Mouse (Mus musculus) forebrain, embryonic 11.5 days (tissue): ENCODE data around the gene Eps8l2. TPM values are rescaled to one million over a fixed set of nuclear protein-coding genes. Genes with fewer than 3 reads are reported as not detected.

Experiments used
- ATAC-seq: fragments of 200-750 bp; cut with Nextera tagmentation; replicated peaks from 2 replicates; pipeline ENCODE4 v1.8.0; 2017; ENCODE audit warnings: moderate TSS enrichment; ENCODE audit not compliant: low FRiP score
- DNase-seq: peaks from one replicate; pipeline ENCODE4 v3.0.0-alpha.2; 2017; ENCODE audit warnings: low spot score
- H3K27ac ChIP-seq: fragments of 300-500 bp; sonication (generic); 2 replicates; pipeline ENCODE4 v1.5.1; 2014; ENCODE audit warnings: low read depth, low read length
- H3K27me3 ChIP-seq: fragments of 300-500 bp; sonication (generic); 2 replicates; pipeline ENCODE4 v1.6.1; 2014; ENCODE audit warnings: mild to moderate bottlenecking, low read length, mixed read lengths; ENCODE audit not compliant: control insufficient read depth, insufficient read depth
- H3K36me3 ChIP-seq: fragments of 300-500 bp; sonication (generic); 2 replicates; pipeline ENCODE4 v1.6.1; 2014; ENCODE audit warnings: mild to moderate bottlenecking, low read length, moderate library complexity, mixed read lengths; ENCODE audit not compliant: control insufficient read depth, insufficient read depth
- H3K4me1 ChIP-seq: fragments of 300-500 bp; sonication (generic); replicated peaks from 2 replicates; pipeline ENCODE4 v1.6.1; 2014; ENCODE audit warnings: low read length, mixed read lengths; ENCODE audit not compliant: control insufficient read depth, insufficient read depth
- H3K4me2 ChIP-seq: fragments of 300-500 bp; sonication (generic); 2 replicates; pipeline ENCODE4 v1.6.1; 2014; ENCODE audit warnings: low read depth, mild to moderate bottlenecking, low read length, moderate library complexity, mixed read lengths; ENCODE audit not compliant: severe bottlenecking
- H3K4me3 ChIP-seq: fragments of 300-500 bp; sonication (generic); 2 replicates; pipeline ENCODE4 v1.5.1; 2014; ENCODE audit warnings: low read depth, low read length
- H3K9ac ChIP-seq: fragments of 300-500 bp; sonication (generic); 2 replicates; pipeline ENCODE4 v1.6.1; 2014; ENCODE audit warnings: low read length
- H3K9me3 ChIP-seq: fragments of 300-500 bp; sonication (generic); 2 replicates; pipeline ENCODE4 v1.6.1; 2016; ENCODE audit warnings: low read length, mixed read lengths; ENCODE audit not compliant: control insufficient read depth
- WGBS: fragments of 180-500 bp; shearing (Covaris S2); extraction: QIAGEN DNeasy Blood & Tissue Kit; methylation state at CpG from one replicate; pipeline ENCODE4 v1.1.7; 2014; 5-methylcytosine and 5-hydroxymethylcytosine counted together
- polyA plus RNA-seq: library from polyadenylated mRNA; unstranded; fragments of >200 nt; fragmentation: Nextera tagmentation; extraction: Ambion mirVana; gene quantifications from 2 replicates; pipeline ENCODE4 v1.2.1, GENCODE M21; 2014

Gene Eps8l2
- 2.5 and 3.3 TPM in 2 replicates for polyA plus RNA-seq

DNA sequence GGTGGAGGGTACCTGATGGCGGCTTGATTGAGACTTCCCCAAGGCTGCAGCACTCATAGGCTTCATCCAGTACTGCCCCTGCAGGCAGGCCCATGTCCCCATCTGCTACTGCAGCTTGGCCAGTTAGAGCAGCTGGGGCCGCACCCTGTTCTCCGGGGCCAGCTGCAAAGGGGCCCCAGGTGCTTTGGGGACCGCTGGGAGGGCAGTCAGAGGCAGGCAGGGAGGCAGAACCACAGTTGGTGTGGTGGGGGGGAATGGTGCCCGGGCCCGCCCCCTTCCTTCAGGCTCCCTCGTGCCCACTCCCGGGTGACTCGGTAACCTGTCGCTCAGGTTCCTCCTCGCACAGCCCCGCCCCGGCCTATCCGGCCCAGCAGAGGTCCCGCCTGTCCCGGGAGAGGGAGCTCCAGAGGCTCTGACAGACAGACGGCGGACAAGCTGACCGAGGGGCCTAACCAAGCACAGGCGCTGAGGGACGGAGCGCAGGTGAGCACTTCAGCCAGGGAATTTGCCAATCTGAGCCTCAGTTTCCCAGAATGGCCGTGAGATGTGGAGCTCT, at the start of gene Eps8l2:
Gene Eps8l2 (plus strand): TSS at position 305 of the 556 bp plus-strand sequence.
- peak; percentile 65 for DNase-seq
- 0 out of 2 replicates have a peak, but pooled peaks have one; percentile 55 for ATAC-seq
- WGBS: 2% methylated on average over 23 of the region's 23 CpGs

DNA sequence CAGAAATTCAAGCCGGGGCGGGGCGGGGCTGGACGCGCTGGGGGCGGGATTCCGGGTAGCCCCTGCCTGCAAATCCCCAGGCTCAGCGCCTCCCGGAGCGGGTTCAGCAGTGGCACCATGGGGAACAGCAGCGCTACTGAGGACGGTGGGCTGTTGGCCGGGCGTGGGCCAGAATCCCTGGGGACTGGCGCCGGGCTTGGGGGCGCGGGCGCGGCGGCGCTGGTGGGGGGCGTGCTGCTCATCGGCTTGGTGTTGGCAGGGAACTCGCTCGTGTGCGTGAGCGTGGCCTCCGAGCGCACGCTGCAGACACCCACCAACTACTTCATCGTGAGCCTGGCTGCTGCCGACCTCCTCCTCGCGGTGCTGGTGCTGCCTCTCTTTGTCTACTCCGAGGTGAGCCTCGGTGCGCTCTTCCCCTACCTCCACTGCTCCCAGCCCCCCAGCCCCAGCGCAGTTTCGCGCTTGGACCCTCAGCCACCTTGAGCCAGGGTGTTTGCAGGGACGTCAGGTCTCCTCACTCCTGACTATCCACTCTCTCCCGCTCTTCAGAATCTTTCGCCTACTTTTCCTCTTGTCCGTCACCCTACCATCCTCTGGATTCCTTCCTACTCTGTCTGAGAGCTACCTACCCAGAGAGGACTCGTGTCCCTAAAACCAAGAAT, 46.6 kb upstream of the Eps8l2 start, which contains the start of gene Drd4:
Gene Drd4 (plus strand): TSS at position 86 of the 662 bp plus-strand sequence.
- DNase-seq (peak; percentile 77), ATAC-seq (peak; percentile 66)
- Histone ChIP-seq H3K4me1 (peaks cover 12% of the 10 kb centered on the region), H3K9ac (peak within 1 kb of the TSS; percentile 67), H3K27ac (no peak within 1 kb of the TSS), H3K36me3 (no peaks in the 10 kb centered on the region), H3K27me3 (peaks cover 52% of the 10 kb centered on the region), H3K4me3 (peak within 1 kb of the TSS; percentile 45), H3K4me2 (peak within 1 kb of the TSS; percentile 71), H3K9me3 (no peaks in the 10 kb centered on the region)
- 1% methylated on average over 45 of the region's 46 CpGs for WGBS

More for the DNA sequence above, at the start of gene Eps8l2:
- Histone ChIP-seq H3K27ac (no peak within 1 kb of the TSS), H3K9me3 (no peaks in the 10 kb centered on the region), H3K9ac (peak within 1 kb of the TSS; percentile 43; the same call in 1 of the 2 replicates), H3K27me3 (peaks cover 7% of the 10 kb centered on the region), H3K4me2 (peak within 1 kb of the TSS; percentile 38; the same call in 1 of the 2 replicates), H3K36me3 (no peaks in the 10 kb centered on the region), H3K4me3 (peak within 1 kb of the TSS; percentile 0; the same call in 1 of the 2 replicates), H3K4me1 (0 out of 2 replicates have a peak, but pooled peaks cover 4% of the 10 kb centered on the region)

DNA sequence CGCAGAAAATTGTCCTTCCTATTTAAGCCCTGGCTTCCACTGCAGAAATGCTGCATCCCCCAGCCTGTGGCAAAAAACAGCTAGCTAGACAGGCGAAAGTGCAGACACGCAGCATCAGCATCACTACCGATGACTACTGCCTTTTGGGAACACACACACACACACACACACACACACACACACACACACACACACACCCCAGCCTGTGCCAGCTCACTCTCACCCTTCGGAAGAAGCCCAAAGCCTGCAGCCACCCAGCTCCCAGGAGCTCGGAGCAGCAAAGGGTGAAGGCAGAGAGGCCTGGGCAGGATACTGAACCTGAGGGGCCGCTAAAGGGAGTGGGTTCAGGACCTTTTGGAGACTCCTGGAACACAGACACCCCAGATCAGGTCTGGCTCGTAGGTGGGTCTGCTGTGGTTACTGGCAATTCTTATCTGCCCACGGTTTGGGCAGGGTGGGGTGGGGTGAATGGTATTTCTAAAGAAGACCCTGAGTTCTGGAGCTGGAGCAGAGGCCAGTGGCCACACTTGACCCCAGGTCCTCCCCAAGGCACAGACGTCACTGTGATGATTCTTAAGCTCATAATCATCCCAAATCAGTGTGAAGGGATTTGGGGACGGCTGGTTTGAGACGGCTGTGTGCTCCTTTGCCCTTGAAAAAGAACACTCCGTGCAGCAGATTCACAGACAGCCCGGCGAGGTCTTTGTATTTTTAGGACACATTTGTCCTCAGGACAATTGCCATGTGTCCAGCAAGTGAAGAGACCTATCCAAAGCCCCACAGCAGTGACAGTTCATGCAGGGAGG, 45.9 kb upstream of the Eps8l2 start:
- Histone ChIP-seq H3K4me2 (peak overlapping the region; percentile 71), H3K27ac (no peak overlapping the region), H3K36me3 (no peaks in the 10 kb centered on the region), H3K4me1 (peaks cover 12% of the 10 kb centered on the region), H3K27me3 (peaks cover 52% of the 10 kb centered on the region), H3K9me3 (no peaks in the 10 kb centered on the region), H3K4me3 (peak overlapping the region; percentile 45; the same call in 1 of the 2 replicates), H3K9ac (no peak overlapping the region; the same call in 1 of the 2 replicates)
- DNase-seq (peak; percentile 61), ATAC-seq (no peak)
- 32% methylated on average over 15 of the region's 15 CpGs for WGBS

DNA sequence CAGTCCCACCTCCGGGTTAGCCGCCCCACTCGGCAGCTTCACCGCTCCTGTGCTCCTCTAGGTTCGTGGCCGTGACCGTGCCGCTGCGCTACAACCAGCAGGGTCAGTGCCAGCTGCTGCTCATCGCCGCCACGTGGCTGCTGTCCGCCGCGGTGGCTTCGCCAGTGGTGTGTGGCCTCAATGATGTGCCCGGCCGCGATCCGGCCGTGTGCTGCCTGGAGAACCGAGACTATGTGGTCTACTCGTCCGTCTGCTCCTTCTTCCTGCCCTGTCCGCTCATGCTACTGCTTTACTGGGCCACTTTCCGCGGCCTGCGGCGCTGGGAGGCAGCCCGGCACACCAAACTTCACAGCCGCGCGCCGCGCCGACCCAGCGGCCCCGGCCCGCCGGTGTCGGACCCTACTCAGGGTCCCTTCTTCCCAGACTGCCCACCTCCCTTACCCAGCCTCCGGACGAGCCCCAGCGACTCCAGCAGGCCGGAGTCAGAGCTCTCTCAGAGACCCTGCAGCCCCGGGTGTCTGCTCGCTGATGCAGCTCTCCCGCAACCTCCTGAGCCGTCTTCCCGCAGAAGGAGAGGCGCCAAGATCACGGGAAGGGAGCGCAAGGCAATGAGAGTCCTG, 44.7 kb upstream of the Eps8l2 start:
- no peak for ATAC-seq
- H3K4me3 ChIP-seq: peak overlapping the region; percentile 27

DNA sequence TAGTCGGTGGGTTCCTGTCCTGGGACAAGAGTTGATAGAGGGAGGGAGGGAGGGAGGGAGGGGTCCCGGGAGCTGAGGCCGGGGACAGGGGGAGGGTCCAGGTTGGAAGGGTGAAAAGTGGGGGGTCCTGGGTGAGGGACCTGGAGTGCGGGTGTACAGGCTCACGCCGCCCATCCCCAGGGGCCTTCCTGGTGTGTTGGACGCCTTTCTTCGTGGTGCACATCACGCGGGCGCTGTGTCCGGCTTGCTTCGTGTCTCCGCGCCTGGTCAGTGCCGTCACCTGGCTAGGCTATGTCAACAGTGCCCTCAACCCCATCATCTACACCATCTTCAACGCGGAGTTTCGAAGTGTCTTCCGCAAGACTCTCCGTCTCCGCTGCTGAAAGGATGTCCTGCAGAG, 44.2 kb upstream of the Eps8l2 start:
- no peak for DNase-seq
- Histone ChIP-seq H3K36me3 (no peaks in the 10 kb centered on the region; the same call in 1 of the 2 replicates), H3K9ac (no peak overlapping the region), H3K4me1 (peaks cover 12% of the 10 kb centered on the region), H3K4me3 (peak overlapping the region; percentile 27), H3K4me2 (peak overlapping the region; percentile 59), H3K9me3 (no peaks in the 10 kb centered on the region), H3K27ac (no peak overlapping the region), H3K27me3 (peaks cover 52% of the 10 kb centered on the region)
- WGBS: 3% methylated on average over 22 of the region's 22 CpGs
- ATAC-seq: no peak

More for the DNA sequence above, 44.7 kb upstream of the Eps8l2 start:
- DNase-seq: peak; percentile 74
- no peaks in the 10 kb centered on the region for H3K36me3 ChIP-seq
- peak overlapping the region; percentile 59 for H3K4me2 ChIP-seq
- H3K9me3 ChIP-seq: no peaks in the 10 kb centered on the region
- peak overlapping the region; percentile 31; the same call in 1 of the 2 replicates for H3K9ac ChIP-seq
- WGBS: 2% methylated on average over 53 of the region's 53 CpGs
- H3K27me3 ChIP-seq: peaks cover 52% of the 10 kb centered on the region
- no peak overlapping the region for H3K27ac ChIP-seq
- H3K4me1 ChIP-seq: peaks cover 12% of the 10 kb centered on the region

DNA sequence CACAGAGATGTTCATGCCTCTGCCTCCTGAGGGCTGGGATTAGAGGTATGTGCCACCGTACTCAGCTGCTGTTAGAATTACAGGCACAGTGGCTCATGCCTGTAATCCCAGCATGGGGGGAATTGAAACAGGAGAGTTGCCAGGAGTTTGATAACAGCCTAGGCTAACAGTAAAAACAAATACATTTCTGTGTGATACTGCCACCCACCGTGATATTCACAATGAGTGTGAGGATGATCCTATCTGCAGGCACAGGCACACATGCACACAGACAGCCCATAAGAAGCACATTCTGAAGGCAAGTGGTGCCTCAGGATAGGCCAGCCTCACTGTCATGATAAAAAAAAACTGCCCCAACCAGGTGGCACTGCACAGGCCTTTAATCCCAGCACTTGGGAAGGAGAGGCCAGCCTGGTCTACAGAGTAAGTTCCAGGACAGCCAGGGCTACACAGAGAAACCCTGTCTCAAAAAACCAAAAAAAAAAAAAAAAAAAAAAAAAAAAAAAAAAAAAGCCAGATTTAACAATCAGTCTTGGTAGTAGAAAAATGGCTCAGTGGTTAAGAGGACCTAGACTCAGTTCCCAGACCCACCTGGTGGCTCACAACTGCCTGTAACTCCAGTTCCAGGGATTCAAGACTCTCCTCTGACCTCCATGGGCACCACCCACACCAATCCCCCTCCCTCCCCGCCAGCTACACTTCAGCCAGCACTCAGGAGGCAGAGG, 40.6 kb upstream of the Eps8l2 start:
- H3K36me3 ChIP-seq: peaks cover 4% of the 10 kb centered on the region; the same call in 1 of the 2 replicates

DNA sequence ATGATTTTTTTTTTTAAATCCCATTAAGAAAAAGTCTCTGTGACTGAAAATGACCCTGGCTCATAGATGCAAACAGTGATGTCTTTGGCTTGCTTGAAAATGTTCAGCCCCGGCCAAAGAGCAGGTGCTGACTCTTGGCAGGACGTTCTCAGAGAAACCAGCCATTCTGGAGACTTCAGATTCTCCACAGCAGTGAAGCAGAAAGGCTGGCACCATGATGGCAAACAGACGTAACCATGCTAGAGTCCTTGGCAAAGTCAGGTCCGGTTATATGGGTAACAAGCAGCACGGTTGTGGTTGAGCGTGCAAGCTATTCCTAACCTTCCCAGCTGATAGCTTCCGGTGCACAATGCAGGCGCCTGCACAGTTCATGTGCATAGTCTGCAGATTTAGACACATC, 39.5 kb upstream of the Eps8l2 start:
- Histone ChIP-seq H3K9me3 (no peaks in the 10 kb centered on the region), H3K4me3 (no peak overlapping the region), H3K4me1 (peaks cover 3% of the 10 kb centered on the region), H3K9ac (no peak overlapping the region), H3K27ac (no peak overlapping the region), H3K27me3 (peaks cover 18% of the 10 kb centered on the region), H3K4me2 (no peak overlapping the region), H3K36me3 (peaks cover 4% of the 10 kb centered on the region; the same call in 1 of the 2 replicates)
- 96% methylated on average over 8 of the region's 8 CpGs for WGBS
- DNase-seq (no peak), ATAC-seq (no peak)

More for the DNA sequence above, 40.6 kb upstream of the Eps8l2 start:
- Histone ChIP-seq H3K9ac (no peak overlapping the region), H3K4me3 (no peak overlapping the region), H3K27me3 (peaks cover 29% of the 10 kb centered on the region), H3K9me3 (no peaks in the 10 kb centered on the region), H3K4me2 (no peak overlapping the region), H3K27ac (no peak overlapping the region), H3K4me1 (peaks cover 8% of the 10 kb centered on the region)
- no peak for DNase-seq
- WGBS: 86% methylated on average over 3 of the region's 3 CpGs
- no peak for ATAC-seq
